Mouse (Mus musculus) G1E-ER4 (cell line): ENCODE measurements around the gene Sco1. TPM values are rescaled to one million over a fixed set of nuclear protein-coding genes. Genes with fewer than 3 reads are reported as not detected.

Experiments used
- GATA1 ChIP-seq: IDR thresholded peaks from one replicate; pipeline ENCODE4 v1.8.0; 2012; ENCODE audit warnings: low read length, inconsistent platforms
- polyA plus RNA-seq: library from polyadenylated mRNA; stranded (reverse); fragments of >175 nt; gene quantifications from 2 replicates; pipeline ENCODE4 v1.2.3, GENCODE M21; 2012

Gene Sco1
- polyA plus RNA-seq, 1 experiment = 5.0 TPM

DNA sequence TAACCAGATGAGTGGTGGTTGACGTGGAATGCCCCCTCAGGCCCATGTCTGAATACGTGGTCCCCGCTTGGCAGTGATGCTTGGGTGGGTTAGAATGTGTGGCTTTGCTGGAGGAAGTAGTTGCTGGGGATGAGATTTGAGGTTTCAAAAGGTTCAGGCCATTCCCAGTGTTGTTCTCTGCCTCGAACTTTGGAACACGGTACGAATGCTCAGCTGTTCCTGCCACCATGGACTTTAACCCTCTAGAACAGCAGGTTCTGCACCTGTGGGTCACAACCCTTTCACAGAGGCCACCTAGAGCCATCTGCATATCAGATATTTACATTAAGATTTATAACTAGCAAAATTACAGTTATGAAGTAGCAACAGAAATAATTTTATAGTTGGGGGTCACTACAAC is 16.2 kb upstream of the Sco1 start:
- no peak for TF ChIP-seq GATA1

DNA sequence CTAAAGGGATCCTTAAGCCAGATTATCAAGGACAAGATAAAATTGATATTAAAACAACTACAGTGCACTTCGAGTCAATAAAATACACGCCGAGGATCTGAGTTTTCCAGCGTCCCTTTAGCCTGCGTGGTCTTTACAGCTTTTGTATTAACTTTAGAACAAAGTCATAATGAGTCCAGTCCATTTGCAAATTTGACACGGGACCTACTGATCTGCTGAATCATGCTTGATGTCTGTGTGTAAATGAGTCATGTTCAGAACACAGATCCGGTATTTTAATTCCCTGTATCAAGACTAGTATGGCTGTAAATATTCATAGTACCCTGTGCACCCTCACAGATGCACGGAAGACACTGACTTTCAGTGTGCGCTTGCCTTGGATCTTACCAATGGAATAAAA is 15.6 kb upstream of the Sco1 start:
- TF ChIP-seq GATA1 = no peak

DNA sequence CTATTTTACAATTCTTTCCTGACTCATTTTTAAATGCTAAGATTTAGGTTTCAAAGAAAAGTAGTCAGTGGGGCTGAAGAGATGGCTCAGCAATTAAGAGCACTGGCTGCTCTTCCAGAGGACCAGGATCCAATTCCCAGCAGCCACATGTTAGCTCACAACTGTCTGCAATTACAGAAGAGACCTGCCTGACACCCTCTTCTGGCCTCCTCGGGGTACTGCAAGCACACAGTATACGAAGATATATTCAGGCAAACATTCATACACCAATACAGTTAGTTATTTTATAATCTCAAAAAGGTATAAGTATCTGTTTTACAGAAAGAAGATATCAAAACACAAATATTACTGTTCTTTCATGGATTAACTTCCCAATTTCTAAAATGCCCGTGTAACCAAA is 12.7 kb upstream of the Sco1 start:
- TF ChIP-seq GATA1 = no peak

DNA sequence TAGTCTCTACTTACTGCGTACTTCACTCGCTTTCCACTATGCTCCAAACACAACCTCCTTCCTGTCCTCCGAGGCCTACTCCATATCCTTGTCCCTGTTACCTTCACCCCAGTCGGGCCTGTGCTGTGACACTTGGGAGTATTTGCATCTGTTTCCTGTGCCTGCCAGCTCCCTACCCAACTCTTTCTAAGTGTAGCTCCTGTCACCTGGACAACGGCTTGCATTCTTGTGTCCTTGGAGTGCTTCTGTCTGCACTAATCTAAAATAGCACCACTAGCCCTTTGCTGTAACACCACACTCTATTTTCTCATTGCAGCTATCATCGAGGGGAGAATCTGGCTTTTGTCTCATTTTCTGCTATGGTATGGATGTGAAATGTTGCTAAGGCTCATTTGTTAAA is 12.0 kb upstream of the Sco1 start:
- TF ChIP-seq GATA1 = no peak

DNA sequence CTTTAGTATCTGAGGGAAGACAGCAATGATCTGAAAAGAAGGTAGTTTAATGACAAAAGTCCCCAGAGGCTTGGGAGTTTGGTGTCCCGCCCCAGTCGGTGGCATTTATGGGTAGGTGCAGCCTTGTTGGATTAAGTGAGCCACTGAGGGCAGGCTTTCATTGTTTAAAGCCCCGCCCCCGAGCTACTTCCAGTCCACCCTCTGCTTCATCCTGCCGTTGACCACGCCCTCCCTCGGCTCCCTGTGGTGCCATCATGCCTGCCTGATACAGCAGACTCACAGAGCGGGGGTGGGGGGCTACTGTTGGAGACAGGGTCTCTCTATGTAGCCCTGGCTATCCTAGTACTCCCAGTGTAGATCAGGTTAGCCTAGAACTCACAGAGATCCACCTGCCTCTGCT is 9.5 kb upstream of the Sco1 start:
- no peak for TF ChIP-seq GATA1

DNA sequence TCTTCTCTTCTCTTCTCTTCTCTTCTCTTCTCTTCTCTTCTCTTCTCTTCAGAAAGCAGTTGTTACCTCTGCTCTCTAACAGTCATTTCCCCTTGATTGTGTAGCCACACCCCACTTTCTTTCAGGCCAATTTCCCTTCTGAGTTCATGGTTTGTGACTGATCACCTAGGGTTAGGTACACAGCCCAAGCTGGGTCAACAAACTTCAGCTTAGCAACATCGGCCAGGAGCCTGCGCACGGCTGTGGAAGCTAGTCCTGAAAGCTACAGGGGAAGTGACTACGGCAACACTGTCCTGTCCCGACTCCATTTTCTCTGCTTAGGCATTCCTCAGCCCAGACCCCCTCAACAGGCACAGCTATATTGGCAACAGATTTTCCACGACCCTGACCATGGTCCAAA is 7.5 kb upstream of the Sco1 start:
- no peak for TF ChIP-seq GATA1

DNA sequence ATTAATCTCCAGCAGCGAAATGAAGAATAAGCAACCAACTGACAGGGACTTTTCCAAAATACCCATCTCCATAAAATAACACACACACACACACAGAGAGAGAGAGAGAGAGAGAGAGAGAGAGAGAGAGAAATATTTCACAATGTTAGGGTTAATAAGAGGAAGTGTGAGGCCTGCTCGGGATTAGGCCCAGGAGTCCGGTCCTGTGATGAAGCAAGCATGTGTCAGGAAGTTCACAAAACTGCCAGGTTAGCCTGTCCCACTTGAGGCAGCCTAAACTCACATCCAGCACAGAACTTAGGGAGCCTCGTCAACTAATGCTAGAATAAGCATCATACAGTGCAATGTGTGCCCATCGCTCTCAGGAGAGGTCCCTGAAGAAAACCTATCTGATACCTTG is 5.3 kb upstream of the Sco1 start:
- no peak for TF ChIP-seq GATA1

DNA sequence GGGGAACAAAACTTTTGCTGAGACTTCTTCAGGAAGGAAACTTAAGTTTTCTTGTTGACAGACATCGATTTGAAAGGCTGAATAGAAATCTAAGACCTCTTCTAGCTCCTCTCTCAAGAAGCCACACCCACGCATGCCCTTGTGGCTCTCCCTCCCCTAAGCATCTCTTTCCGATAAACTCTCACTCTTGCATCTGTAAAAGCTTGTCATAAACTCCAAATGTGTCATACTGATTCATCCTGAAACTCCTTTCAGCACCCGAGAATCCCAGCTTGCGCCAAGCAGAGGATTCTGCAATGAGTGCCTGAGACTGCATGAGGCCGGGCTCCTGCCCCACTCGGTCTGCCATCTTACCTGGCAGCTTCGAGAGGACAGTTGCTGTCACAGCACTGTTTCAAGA is 4.0 kb upstream of the Sco1 start:
- no peak for TF ChIP-seq GATA1

DNA sequence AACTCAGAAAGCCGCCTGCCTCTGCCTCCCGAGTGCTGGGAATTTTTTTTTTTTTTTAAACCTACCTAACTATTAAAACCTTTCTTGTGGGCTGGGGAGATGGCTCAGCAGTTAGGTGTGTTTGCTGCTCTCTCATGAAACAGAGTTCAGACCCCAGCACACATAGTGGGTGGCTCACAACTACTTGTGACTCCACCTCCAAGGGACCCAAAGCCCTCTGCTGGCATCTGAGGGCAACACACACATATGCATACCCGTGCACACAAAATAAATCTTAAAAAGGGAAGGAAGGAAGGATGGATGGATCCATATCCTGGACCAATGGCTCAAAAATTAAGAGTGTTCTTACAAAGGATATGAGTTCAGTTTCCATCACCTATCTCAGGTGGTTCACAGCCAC is 3.2 kb upstream of the Sco1 start:
- no peak for TF ChIP-seq GATA1

DNA sequence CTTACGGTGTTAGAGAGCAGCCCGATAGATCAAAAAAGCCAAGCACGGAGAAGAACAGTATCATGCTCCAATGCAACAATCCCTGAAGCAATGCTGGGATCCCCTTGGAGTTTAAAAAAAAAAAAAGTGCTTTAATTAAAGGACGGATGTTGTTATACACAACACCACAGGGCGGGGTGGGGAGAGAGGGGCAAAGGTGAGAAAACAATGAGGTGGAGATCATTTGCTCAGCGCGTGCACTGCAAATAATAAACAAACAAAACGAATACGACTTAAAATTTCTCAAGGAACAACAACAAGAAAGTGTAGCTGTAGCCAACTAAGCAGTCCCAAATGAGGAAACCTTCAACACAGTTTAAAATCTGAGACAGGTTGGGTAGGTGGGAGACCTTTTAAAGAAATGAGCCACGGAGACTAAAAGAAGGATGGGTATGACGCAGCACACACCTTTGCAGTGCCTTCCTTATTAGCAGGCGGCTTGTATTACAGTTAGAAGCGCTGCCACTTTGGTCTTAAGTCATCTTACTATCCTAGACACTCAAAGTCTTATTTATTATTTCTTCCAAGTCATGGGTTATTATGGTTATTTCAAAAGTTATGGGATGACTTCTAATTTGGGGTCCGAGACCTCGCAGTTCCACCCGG is 672 bp upstream of the Sco1 start:
- no peak for TF ChIP-seq GATA1

DNA sequence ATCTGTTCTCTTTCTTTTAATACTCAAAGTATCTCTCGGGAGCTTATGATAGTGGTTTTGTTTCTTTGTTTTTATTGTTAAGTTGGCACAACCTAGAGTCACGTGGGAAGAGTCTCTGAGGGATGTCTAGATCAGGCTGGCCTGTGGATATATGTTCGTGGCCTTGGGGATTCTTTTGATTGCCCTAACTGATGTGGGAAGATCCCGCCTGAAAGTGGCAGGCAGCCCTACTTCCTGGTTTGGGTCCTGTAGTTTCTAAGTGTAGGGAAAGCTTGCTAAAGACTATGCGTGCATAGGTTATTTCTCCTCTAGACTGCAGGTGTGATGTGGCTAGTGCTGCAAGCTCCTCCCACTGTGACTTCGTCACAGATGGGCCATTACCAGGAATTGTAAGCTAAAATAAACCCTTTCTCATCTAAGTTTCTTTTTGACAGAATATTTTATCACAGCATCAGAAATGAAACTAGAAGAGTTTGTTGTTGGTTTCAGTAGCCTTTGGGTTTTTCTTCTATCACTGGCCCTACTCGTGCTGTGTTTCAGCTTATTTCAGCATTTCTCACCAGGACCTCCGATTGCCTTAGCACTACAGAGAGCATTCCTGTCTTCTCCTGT is 2.4 kb downstream of the Sco1 start:
- no peak for TF ChIP-seq GATA1

DNA sequence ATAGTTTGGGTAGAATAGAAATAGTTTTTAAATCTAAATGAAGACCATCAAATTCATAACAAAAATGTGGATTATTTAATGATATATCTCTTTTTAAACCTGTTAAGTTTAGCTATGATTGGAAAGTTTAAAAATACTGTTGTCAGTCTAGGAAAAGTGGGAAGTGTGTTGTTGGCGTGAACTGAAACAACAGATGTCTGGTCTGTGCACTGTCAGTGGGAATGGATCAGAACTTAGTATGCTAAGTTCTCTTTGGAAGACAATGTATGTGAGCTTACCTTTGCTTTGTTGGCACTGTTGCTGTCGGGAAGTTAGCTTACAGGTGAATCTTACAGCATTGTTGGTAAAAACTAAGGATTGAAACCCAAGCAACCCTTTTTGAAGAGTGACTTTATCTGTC is 8.8 kb downstream of the Sco1 start:
- no peak for TF ChIP-seq GATA1

DNA sequence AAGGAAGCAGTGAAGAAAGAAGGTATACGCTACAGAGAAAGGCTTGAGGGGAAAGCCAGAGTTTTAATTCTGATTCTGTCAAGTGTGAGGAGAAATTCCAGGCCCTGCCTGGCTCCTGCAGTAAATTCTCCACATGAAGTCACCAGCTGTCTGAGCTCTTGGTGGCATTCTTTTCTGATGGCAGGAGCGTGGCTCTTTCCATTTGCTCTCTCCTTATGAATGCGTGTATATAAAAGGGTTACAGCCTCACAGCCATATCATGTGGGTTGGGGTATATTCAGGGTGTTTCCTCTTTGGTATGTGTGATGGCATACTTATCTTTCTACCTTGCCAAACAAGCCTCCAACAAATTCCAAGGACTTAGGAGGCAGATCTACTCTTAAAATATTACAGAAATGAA is 10.3 kb downstream of the Sco1 start:
- no peak for TF ChIP-seq GATA1

DNA sequence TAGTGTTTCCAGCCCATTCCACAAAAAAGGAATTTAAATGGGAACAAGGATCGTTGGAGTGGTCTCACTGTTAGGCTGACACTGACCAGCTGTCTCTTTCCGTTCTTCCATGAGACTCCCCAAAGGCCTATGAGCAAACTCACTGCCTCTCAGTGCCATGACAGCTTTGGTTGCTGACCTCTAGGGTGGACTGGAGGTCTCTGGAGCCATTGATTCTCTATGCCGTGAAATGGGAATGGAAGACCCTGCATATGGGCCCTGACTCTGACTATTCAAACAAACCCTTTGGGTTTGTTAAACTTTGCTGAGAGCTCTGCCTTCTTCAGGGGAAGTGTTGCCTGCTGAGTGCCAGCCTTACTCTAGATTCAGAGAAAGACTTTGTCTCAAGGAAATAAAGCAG is 15.3 kb downstream of the Sco1 start:
- TF ChIP-seq GATA1 = no peak

DNA sequence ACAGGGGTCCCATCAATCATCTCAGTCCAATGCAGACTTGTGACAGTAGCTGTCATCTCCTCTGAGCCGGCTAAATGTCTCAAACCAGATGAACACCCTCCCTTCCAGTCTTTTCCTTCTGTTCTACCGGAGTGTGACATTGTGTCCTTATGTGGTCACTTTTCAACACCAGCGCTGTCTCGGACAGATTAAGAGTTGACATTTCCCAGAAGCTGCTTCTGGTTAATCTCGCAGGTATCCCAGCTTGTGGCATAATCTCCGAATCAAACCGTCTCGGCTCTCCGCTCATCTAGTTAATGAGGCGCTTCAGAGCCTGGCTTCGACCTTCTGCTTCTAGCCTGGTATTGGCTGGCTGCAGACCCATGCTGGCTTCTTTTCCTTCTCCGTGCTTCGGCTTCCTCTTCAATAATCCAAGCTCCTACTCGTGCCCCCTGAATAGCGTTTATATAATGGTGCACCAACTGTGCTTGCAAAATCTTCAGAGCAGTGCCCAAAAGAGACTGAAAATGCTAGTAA is 20.2 kb downstream of the Sco1 start:
- TF ChIP-seq GATA1 = no peak

DNA sequence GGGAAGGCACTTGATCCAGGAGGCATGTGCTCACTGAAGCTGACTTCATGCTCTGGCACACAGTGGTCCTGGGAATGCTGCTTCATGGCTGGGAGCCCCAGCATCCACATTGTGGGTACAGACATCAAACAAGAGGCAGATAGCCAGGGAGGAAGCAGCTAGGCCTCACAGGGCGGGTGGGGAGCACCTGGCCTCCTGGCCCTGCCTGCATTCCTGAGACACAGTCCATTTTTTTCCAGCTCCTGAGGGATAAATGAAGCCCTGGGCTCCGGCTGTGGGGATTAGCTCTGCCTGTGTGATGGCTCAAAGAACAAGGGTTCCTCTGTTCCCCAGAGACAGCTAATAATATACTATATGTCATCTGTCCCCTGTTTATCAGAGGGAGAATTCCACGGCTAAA is 22.6 kb downstream of the Sco1 start:
- no peak for TF ChIP-seq GATA1

DNA sequence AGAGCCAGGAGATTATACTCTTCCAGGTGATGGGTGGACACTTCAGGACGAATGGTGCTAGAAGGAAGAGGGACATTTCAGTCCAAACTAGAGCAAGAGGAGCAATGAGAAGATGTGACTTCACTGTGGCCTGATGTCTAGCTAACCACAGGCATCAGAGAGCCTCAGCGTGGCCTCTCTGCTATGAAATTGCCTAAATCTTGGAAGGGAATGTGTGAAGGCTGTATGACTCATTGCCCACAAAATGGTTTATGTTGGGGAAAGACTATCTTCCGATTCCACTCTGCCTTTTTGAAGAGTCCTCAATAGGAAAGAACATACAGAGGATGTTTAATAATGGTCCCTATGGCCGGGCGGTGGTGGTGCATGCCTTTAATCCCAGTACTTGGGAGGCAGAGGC is 24.3 kb downstream of the Sco1 start:
- TF ChIP-seq GATA1 = no peak
